Mouse (Mus musculus): ENCODE data around the gene Flg. TPM values are rescaled to one million over a fixed set of nuclear protein-coding genes. Genes with fewer than 3 reads are reported as not detected.

The Flg gene
- not detected in 2 replicates for polyA plus RNA-seq (2015; fragmentation: Nextera tagmentation; extraction: Ambion mirVana)

GRCm38 (mm10) chr3:93273223-93273622 lies at the start of gene Flg:
TSS of gene Flg (plus strand) at chr3:93273523.
- H3K4me1 ChIP-seq = no peaks in the 10 kb centered on the region
- H3K4me3 ChIP-seq (replicated peaks) = no peak within 1 kb of the TSS
- H3K9ac ChIP-seq (replicated peaks) = no peak within 1 kb of the TSS
- ATAC-seq (ENCODE audit: low FRiP score) = no peak
- no peak within 1 kb of the TSS for H3K27ac ChIP-seq (replicated peaks)
- H3K9me3 ChIP-seq (replicated peaks) = no peaks in the 10 kb centered on the region
- WGBS = 93% methylated on average over 2 of the region's 2 CpGs
- H3K36me3 ChIP-seq = no peaks in the 10 kb centered on the region
- H3K4me2 ChIP-seq = no peak within 1 kb of the TSS
- no peaks in the 10 kb centered on the region for H3K27me3 ChIP-seq (replicated peaks)

- Histone ChIP-seq H3K4me3 (replicated peaks) (no peak overlapping the region), H3K9ac (replicated peaks) (no peak overlapping the region), H3K27me3 (replicated peaks) (no peaks in the 10 kb centered on the region), H3K4me2 (no peak overlapping the region), H3K4me1 (no peaks in the 10 kb centered on the region), H3K27ac (replicated peaks) (no peak overlapping the region), H3K9me3 (replicated peaks) (no peaks in the 10 kb centered on the region), H3K36me3 (no peaks in the 10 kb centered on the region)
- ATAC-seq (ENCODE audit: low FRiP score) = no peak
- WGBS = 86% methylated on average over 2 of the region's 2 CpGs
These were observed 24.2 kb downstream of the Flg start for GRCm38 (mm10) chr3:93297542-93297941.

GRCm38 (mm10) chr3:93299832-93300231 lies 26.5 kb downstream of the Flg start:
- Histone ChIP-seq H3K9ac (replicated peaks) (no peak overlapping the region), H3K9me3 (replicated peaks) (no peaks in the 10 kb centered on the region), H3K4me3 (replicated peaks) (no peak overlapping the region), H3K36me3 (no peaks in the 10 kb centered on the region), H3K4me2 (no peak overlapping the region), H3K4me1 (no peaks in the 10 kb centered on the region), H3K27ac (replicated peaks) (no peak overlapping the region), H3K27me3 (replicated peaks) (no peaks in the 10 kb centered on the region)
- 86% methylated on average over 6 of the region's 6 CpGs for whole genome bisulfite sequencing
- ATAC-seq (ENCODE audit: low FRiP score) = no peak

GRCm38 (mm10) chr3:93301896-93302295 lies 28.6 kb downstream of the Flg start:
- Histone ChIP-seq H3K4me2 (no peak overlapping the region), H3K4me1 (no peaks in the 10 kb centered on the region), H3K9ac (replicated peaks) (no peak overlapping the region), H3K27ac (replicated peaks) (no peak overlapping the region), H3K9me3 (replicated peaks) (no peaks in the 10 kb centered on the region), H3K4me3 (replicated peaks) (no peak overlapping the region), H3K36me3 (no peaks in the 10 kb centered on the region), H3K27me3 (replicated peaks) (no peaks in the 10 kb centered on the region)
- WGBS = 81% methylated on average over 3 of the region's 3 CpGs
- ATAC-seq (ENCODE audit: low FRiP score) = no peak

- H3K9me3 ChIP-seq (replicated peaks) = no peaks in the 10 kb centered on the region
- H3K4me1 ChIP-seq = no peaks in the 10 kb centered on the region
- no peak overlapping the region for H3K4me3 ChIP-seq (replicated peaks)
- no peak overlapping the region for H3K9ac ChIP-seq (replicated peaks)
- WGBS = 92% methylated on average over 2 of the region's 2 CpGs
- no peak overlapping the region for H3K4me2 ChIP-seq
- H3K36me3 ChIP-seq = no peaks in the 10 kb centered on the region
- no peaks in the 10 kb centered on the region for H3K27me3 ChIP-seq (replicated peaks)
- H3K27ac ChIP-seq (replicated peaks) = no peak overlapping the region
- no peak for ATAC-seq (ENCODE audit: low FRiP score)
These were observed 32.8 kb downstream of the Flg start for GRCm38 (mm10) chr3:93306142-93306541.

GRCm38 (mm10) chr3:93311371-93311770 lies 38.0 kb downstream of the Flg start:
- H3K27me3 ChIP-seq (replicated peaks) = no peaks in the 10 kb centered on the region
- H3K4me2 ChIP-seq = no peak overlapping the region
- no peaks in the 10 kb centered on the region for H3K36me3 ChIP-seq
- H3K4me1 ChIP-seq = no peaks in the 10 kb centered on the region
- WGBS = 83% methylated on average over 3 of the region's 3 CpGs
- no peak overlapping the region for H3K9ac ChIP-seq (replicated peaks)
- no peak overlapping the region for H3K27ac ChIP-seq (replicated peaks)
- no peaks in the 10 kb centered on the region for H3K9me3 ChIP-seq (replicated peaks)
- no peak for ATAC-seq (ENCODE audit: low FRiP score)
- H3K4me3 ChIP-seq (replicated peaks) = no peak overlapping the region

GRCm38 (mm10) chr3:93314388-93314787 lies 41.1 kb downstream of the Flg start:
- Histone ChIP-seq H3K9ac (replicated peaks) (no peak overlapping the region), H3K9me3 (replicated peaks) (no peaks in the 10 kb centered on the region), H3K4me3 (replicated peaks) (no peak overlapping the region), H3K27ac (replicated peaks) (no peak overlapping the region), H3K36me3 (no peaks in the 10 kb centered on the region), H3K4me2 (no peak overlapping the region), H3K4me1 (no peaks in the 10 kb centered on the region), H3K27me3 (replicated peaks) (no peaks in the 10 kb centered on the region)
- 97% methylated on average over 1 of the region's 1 CpGs for WGBS
- no peak for ATAC-seq (ENCODE audit: low FRiP score)

- Histone ChIP-seq H3K9ac (replicated peaks) (no peak within 1 kb of the TSS), H3K4me3 (replicated peaks) (no peak within 1 kb of the TSS), H3K36me3 (no peaks in the 10 kb centered on the region), H3K27me3 (replicated peaks) (no peaks in the 10 kb centered on the region), H3K9me3 (replicated peaks) (no peaks in the 10 kb centered on the region), H3K4me2 (no peak within 1 kb of the TSS), H3K4me1 (no peaks in the 10 kb centered on the region), H3K27ac (replicated peaks) (no peak within 1 kb of the TSS)
- WGBS = 87% methylated on average over 2 of the region's 2 CpGs
- ATAC-seq (ENCODE audit: low FRiP score) = no peak
These were observed 46.1 kb downstream of the Flg start, which contains the start of gene Hrnr for GRCm38 (mm10) chr3:93319449-93319848. TSS of gene Hrnr (plus strand) at chr3:93319749.

GRCm38 (mm10) chr3:93337749-93338148 lies 64.4 kb downstream of the Flg start:
- Histone ChIP-seq H3K27ac (replicated peaks) (no peak overlapping the region), H3K4me3 (replicated peaks) (no peak overlapping the region), H3K27me3 (replicated peaks) (no peaks in the 10 kb centered on the region), H3K4me1 (no peaks in the 10 kb centered on the region), H3K9ac (replicated peaks) (no peak overlapping the region), H3K9me3 (replicated peaks) (no peaks in the 10 kb centered on the region), H3K36me3 (no peaks in the 10 kb centered on the region), H3K4me2 (no peak overlapping the region)
- no peak for ATAC-seq (ENCODE audit: low FRiP score)

GRCm38 (mm10) chr3:93340021-93340420 lies 66.7 kb downstream of the Flg start:
- WGBS = 89% methylated on average over 4 of the region's 4 CpGs
- H3K4me2 ChIP-seq = no peak overlapping the region

More at GRCm38 (mm10) chr3:93340021-93340420, 66.7 kb downstream of the Flg start:
- no peaks in the 10 kb centered on the region for H3K27me3 ChIP-seq (replicated peaks)
- no peaks in the 10 kb centered on the region for H3K9me3 ChIP-seq (replicated peaks)
- no peaks in the 10 kb centered on the region for H3K4me1 ChIP-seq
- no peaks in the 10 kb centered on the region for H3K36me3 ChIP-seq
- H3K4me3 ChIP-seq (replicated peaks) = no peak overlapping the region
- H3K27ac ChIP-seq (replicated peaks) = no peak overlapping the region
- H3K9ac ChIP-seq (replicated peaks) = no peak overlapping the region
- ATAC-seq (ENCODE audit: low FRiP score) = no peak

Other genes with a start within 250 kb of the Flg start
- not detected in 2 replicates for gene Gm4858, start 204.7 kb upstream of the Flg start, polyA plus RNA-seq (2015; fragmentation: Nextera tagmentation; extraction: Ambion mirVana)
- gene Crnn, start 128.7 kb upstream of the Flg start, polyA plus RNA-seq (2015; fragmentation: Nextera tagmentation; extraction: Ambion mirVana) = not detected in 2 replicates
- gene Flg2, start 76.2 kb upstream of the Flg start, polyA plus RNA-seq (2015; fragmentation: Nextera tagmentation; extraction: Ambion mirVana) = not detected in 2 replicates
- gene Hrnr, start 46.2 kb downstream of the Flg start, polyA plus RNA-seq (2015; fragmentation: Nextera tagmentation; extraction: Ambion mirVana) = 0.01 and 0.06 TPM in 2 replicates
- gene Rptn, start 120.2 kb downstream of the Flg start, polyA plus RNA-seq (2015; fragmentation: Nextera tagmentation; extraction: Ambion mirVana) = not detected in 2 replicates
- 1.3 and 1.6 TPM in 2 replicates for gene Tchh, start 168.8 kb downstream of the Flg start, polyA plus RNA-seq (2015; fragmentation: Nextera tagmentation; extraction: Ambion mirVana)
- not detected in 2 replicates for gene Tchhl1, start 195.2 kb downstream of the Flg start, polyA plus RNA-seq (2015; fragmentation: Nextera tagmentation; extraction: Ambion mirVana)
- 235 and 481 TPM in 2 replicates for gene S100a11, start 247.0 kb downstream of the Flg start, polyA plus RNA-seq (2015; fragmentation: Nextera tagmentation; extraction: Ambion mirVana)

Data from neural tube, embryonic 15.5 days (tissue).